Mouse (Mus musculus) neutrophil, adult 59 days (primary cell): ENCODE data around the gene Gm45783. TPM values are rescaled to one million over a fixed set of nuclear protein-coding genes. Genes with fewer than 3 reads are reported as not detected.

Experiments used
- total RNA-seq, 2 experiments: library from RNA; stranded (reverse); gene quantifications; 1 replicate in 1 of 2; 2 replicates in 1 of 2; pipeline ENCODE4 v1.2.4; 2023

The Gm45783 gene
- not detected for total RNA-seq

DNA sequence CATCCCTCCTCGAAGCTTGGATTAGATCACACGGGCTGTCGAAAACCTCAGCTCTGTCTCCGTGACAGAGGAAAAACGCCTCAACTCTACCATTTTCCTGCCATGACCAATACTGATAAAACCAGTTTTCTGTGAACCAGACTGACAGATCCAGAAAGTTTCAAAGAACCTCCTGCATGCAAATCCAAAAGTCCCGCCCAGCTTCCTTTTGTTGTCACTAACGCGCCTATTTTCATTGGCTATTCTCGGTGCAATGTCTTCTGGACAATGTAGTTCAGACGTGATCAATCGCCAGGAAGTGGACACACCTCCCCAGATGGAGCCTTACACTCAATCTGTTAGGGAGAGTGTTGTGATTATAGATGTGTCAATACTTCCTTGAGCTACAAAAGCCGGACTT is at the start of gene Gm45783:
TSS of gene Gm45783 (minus strand) at position 143 of the 400 bp plus-strand sequence.

DNA sequence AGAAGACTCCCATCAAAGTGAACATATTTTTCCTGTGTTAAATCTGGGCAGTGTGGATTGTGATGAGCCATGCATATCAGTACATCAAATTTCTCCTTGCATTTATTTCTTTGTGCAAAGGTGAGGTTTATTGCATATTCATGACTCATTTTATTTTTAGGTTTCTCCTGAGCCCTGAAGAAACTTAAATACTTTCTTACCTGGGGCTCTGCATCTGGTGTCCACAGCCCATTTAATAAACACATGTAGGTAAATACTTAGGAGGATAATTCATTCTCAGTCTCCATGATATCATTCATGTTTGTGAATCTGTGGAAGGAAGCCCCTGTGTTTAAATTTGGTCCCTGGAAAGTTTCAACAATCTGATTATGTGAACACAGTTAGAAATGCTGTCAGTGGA is 25.2 kb upstream of the Gm45783 start, which contains the start of gene Vmn2r31:
TSS of gene Vmn2r31 (minus strand) at position 101 of the 400 bp plus-strand sequence.

DNA sequence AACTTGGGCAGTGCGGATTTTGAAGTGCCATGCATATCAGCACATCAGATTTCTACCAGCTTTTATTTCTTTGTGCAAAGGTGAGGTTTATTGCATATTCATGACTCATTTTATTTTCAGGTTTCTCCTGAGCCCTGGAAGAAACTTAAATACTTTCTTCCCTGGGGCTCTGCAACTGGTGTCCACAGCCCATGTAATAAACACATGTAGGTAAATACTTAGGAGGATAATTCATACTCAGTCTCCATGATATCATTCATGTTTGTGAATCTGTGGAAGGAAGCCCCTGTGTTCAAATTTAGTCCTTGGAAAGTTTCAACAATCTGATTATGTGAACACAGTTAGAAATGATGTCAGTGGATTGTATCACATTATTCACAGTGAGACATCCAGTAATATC is 36.9 kb downstream of the Gm45783 start, which contains the start of gene Vmn2r30:
TSS of gene Vmn2r30 (minus strand) at position 101 of the 400 bp plus-strand sequence.

Other genes starting within 250 kb of the Gm45783 start
- gene Zfp773, start 237.8 kb downstream of the Gm45783 start, total RNA-seq: under 1 TPM; 0.51 to 0.95 TPM
- under 1 TPM; 0.29 to 0.71 TPM for gene Zfp418, start 203.2 kb downstream of the Gm45783 start, total RNA-seq
- 1 to 10 TPM in 1 of 2 experiments, under 1 TPM in 1; 0.64 to 1.8 TPM for gene Zfp772, start 164.6 kb downstream of the Gm45783 start, total RNA-seq
- gene Vmn2r29, start 127.2 kb downstream of the Gm45783 start, total RNA-seq: not detected
- gene Gm45844, start 96.3 kb downstream of the Gm45783 start, total RNA-seq: under 1 TPM; 0.13 to 0.18 TPM
- 10 to 100 TPM; 24.0 to 27.5 TPM for gene Clcn4, start 73.7 kb downstream of the Gm45783 start, total RNA-seq
- not detected for gene Vmn2r30, start 37.0 kb downstream of the Gm45783 start, total RNA-seq
- gene Vmn2r31, start 25.1 kb upstream of the Gm45783 start, total RNA-seq: not detected
- not detected for gene Vmn2r32, start 105.4 kb upstream of the Gm45783 start, total RNA-seq
- gene Vmn2r33, start 192.2 kb upstream of the Gm45783 start, total RNA-seq: not detected